In genomic region chr19:31031596-31031995, GRCm38 (mm10) we compare ENCODE assay signal across 18 mouse cellular contexts.
"Had no signal": no experiment of that assay in that cellular context is flagged by ENCODE, and none has a peak within 500 bp of the region (broad histone marks: within the 10 kb centered on the region; RNA-seq: fewer than 3 reads in every experiment).

No protein-coding gene starts in this region.

- H3K9ac ChIP-seq: liver, postnatal 0 days; lung, embryonic 15.5 days; midbrain, embryonic 13.5 days; midbrain, embryonic 15.5 days; neural tube, embryonic 12.5 days; stomach, embryonic 15.5 days had no signal

- H3K27ac ChIP-seq: lung, embryonic 15.5 days; macrophage; midbrain, embryonic 13.5 days; midbrain, embryonic 15.5 days; neural tube, embryonic 12.5 days; stomach, embryonic 15.5 days; stomach, postnatal 0 days had no signal

- ATAC-seq: liver, postnatal 0 days; lung, postnatal 0 days; midbrain, embryonic 13.5 days; midbrain, embryonic 15.5 days had no signal

- H3K4me2 ChIP-seq: lung, embryonic 15.5 days; midbrain, embryonic 11.5 days; midbrain, embryonic 13.5 days; midbrain, embryonic 15.5 days; neural tube, embryonic 12.5 days; stomach, embryonic 15.5 days had no signal

- H3K9me3 ChIP-seq: lung, embryonic 15.5 days; midbrain, embryonic 13.5 days; midbrain, embryonic 15.5 days; neural tube, embryonic 12.5 days; stomach, embryonic 15.5 days had no signal

- H3K27me3 ChIP-seq: lung, embryonic 15.5 days; megakaryocyte, embryonic 14.5 days; midbrain, embryonic 13.5 days; midbrain, embryonic 15.5 days; neural tube, embryonic 12.5 days; stomach, embryonic 15.5 days had no signal

- H3K4me3 ChIP-seq: lung, embryonic 15.5 days; megakaryocyte, embryonic 14.5 days; midbrain, embryonic 13.5 days; midbrain, embryonic 15.5 days; neural tube, embryonic 12.5 days; stomach, embryonic 15.5 days had no signal

- H3K4me1 ChIP-seq: lung, embryonic 15.5 days; megakaryocyte, embryonic 14.5 days; midbrain, embryonic 13.5 days; midbrain, embryonic 15.5 days; neural tube, embryonic 12.5 days; stomach, embryonic 15.5 days had no signal

- DNase-seq: liver, postnatal 0 days; lung, adult 2 months; lung, postnatal 14 days; lung, postnatal 36 days; right cerebral cortex, postnatal 14 days; thymus, adult 2 months; thymus, postnatal 25 days; thymus, postnatal 4 days had no signal

- H3K36me3 ChIP-seq: lung, embryonic 15.5 days; midbrain, embryonic 13.5 days; midbrain, embryonic 15.5 days; neural tube, embryonic 12.5 days; stomach, embryonic 15.5 days had no signal
